Mouse (Mus musculus): ENCODE measurements around the gene Dglucy. TPM values are rescaled to one million over a fixed set of nuclear protein-coding genes. Genes with fewer than 3 reads are reported as not detected.

The Dglucy gene
- polyA plus RNA-seq, 1 experiment from 2014 or later: 0.57 TPM

DNA sequence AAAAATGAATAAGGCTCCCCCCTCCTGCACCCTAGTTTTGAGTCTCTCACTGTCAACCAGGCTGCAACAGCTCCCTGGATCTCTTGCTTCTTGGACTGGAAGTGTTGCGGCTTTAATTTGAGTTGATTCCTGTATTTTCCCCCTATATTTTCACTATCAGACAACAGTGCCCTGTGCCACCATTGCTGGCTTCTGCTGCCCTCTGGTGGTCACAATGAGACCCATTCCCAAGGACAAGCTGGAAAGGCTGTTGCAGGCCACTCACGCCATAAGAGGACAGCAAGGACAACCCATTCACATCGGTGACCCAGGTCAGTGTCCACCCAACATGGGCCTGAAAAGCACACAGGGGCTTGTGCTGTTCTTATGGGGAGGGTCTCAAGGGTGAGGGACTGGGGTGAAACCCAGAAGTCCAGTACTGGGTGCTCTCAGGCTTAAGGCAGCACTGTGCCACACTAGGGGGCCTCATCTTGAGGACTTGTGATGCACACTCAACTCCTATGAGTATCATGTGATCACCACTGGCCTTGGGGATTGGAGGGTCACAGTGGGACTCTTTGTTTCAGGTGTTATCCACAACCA is 62.4 kb downstream of the Dglucy start:
- Histone ChIP-seq H3K27ac (ENCODE audit: low read depth, low read length) (no peak overlapping the region), H3K9ac (ENCODE audit: low read depth, low read length) (no peak overlapping the region), H3K9me3 (ENCODE audit: control insufficient read depth, low read length) (no peaks in the 10 kb centered on the region), H3K27me3 (ENCODE audit: control insufficient read depth, insufficient read depth, low read length) (no peaks in the 10 kb centered on the region), H3K4me1 (replicated peaks; ENCODE audit: control insufficient read depth, insufficient read depth, low read length) (no peaks in the 10 kb centered on the region), H3K36me3 (ENCODE audit: control insufficient read depth, insufficient read depth, low read length) (no peaks in the 10 kb centered on the region), H3K4me2 (replicated peaks; ENCODE audit: low read depth, low read length) (no peak overlapping the region), H3K4me3 (ENCODE audit: low read depth, low read length) (no peak overlapping the region)
- DNase-seq (ENCODE audit: low spot score) (peak; percentile 89), ATAC-seq (ENCODE audit: low FRiP score) (peak; percentile 64)
- 33% methylated on average over 3 of the region's 3 CpGs for WGBS

DNA sequence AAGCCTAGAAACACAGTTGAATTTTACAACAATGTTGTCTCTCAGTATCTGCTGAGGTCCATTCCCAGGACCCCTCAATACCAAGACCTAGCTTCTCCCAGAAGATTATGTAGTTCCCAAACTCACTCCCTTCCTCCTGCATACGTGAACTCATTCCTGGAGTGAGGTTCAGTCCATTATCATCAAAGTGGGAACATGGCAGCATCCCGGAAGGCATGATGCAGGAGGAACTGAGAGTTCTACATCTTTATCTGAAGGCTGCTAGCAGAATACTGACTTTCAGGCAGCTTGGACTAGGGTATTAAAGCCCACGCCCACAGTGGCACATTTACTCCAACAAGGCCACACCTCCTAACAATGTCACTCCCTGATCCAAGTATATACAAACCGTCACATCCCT is 64.3 kb downstream of the Dglucy start:
- DNase-seq (ENCODE audit: low spot score) (no peak), ATAC-seq (ENCODE audit: low FRiP score) (no peak)
- no peak overlapping the region for H3K4me3 ChIP-seq (ENCODE audit: low read depth, low read length)
- no peaks in the 10 kb centered on the region for H3K27me3 ChIP-seq (ENCODE audit: control insufficient read depth, insufficient read depth, low read length)
- no peaks in the 10 kb centered on the region for H3K9me3 ChIP-seq (ENCODE audit: control insufficient read depth, low read length)
- H3K4me1 ChIP-seq (replicated peaks; ENCODE audit: control insufficient read depth, insufficient read depth, low read length): no peaks in the 10 kb centered on the region
- no peak overlapping the region for H3K4me2 ChIP-seq (replicated peaks; ENCODE audit: low read depth, low read length)
- 81% methylated on average over 4 of the region's 4 CpGs for WGBS
- H3K27ac ChIP-seq (ENCODE audit: low read depth, low read length): no peak overlapping the region
- no peaks in the 10 kb centered on the region for H3K36me3 ChIP-seq (ENCODE audit: control insufficient read depth, insufficient read depth, low read length)
- H3K9ac ChIP-seq (ENCODE audit: low read depth, low read length): no peak overlapping the region

DNA sequence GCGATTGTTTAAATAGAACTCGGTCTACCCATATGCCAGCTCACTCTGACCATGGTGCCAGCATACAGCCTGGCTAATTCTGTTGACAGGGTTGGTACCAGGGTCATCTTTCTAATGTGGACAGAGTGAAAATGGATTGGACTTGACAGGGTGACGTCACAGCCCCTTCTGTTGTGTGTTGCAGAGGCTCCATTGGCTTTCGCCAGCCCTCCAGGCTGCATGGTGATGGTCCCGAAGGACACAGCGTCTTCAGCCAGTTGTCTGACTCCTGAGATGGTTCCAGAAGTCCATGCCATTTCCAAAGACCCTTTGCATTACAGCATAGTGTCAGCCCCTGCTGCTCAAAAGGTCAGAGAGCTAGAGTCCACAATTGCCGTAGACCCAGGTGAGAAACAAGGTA is 65.7 kb downstream of the Dglucy start:
- Histone ChIP-seq H3K27me3 (ENCODE audit: control insufficient read depth, insufficient read depth, low read length) (no peaks in the 10 kb centered on the region), H3K36me3 (ENCODE audit: control insufficient read depth, insufficient read depth, low read length) (no peaks in the 10 kb centered on the region), H3K4me1 (replicated peaks; ENCODE audit: control insufficient read depth, insufficient read depth, low read length) (no peaks in the 10 kb centered on the region), H3K4me3 (ENCODE audit: low read depth, low read length) (no peak overlapping the region), H3K4me2 (replicated peaks; ENCODE audit: low read depth, low read length) (no peak overlapping the region), H3K9me3 (ENCODE audit: control insufficient read depth, low read length) (no peaks in the 10 kb centered on the region), H3K9ac (ENCODE audit: low read depth, low read length) (no peak overlapping the region), H3K27ac (ENCODE audit: low read depth, low read length) (no peak overlapping the region)
- ATAC-seq (ENCODE audit: low FRiP score) (no peak), DNase-seq (ENCODE audit: low spot score) (no peak)
- WGBS: 89% methylated on average over 7 of the region's 7 CpGs

DNA sequence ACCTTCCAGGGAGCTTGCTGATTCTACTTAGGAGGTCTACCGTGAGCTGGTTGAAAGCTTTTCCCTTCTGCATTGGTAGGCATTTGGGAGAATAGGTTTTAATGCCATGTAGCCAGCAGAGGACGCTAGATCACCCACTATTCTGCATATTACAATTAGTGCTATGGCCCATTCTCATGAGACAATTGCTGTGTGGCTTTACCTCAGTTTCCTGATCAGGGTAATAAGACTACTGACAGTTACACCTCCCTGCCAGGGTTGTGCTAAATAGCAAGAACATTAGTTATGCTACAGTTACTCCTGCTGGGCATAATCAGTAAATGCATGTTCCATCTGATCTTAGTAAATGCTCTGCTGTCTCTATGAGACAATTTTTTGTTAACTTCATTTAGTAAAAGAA is 67.0 kb downstream of the Dglucy start:
- Histone ChIP-seq H3K9ac (ENCODE audit: low read depth, low read length) (no peak overlapping the region), H3K4me3 (ENCODE audit: low read depth, low read length) (no peak overlapping the region)
- 24% methylated on average over 2 of the region's 2 CpGs for WGBS

DNA sequence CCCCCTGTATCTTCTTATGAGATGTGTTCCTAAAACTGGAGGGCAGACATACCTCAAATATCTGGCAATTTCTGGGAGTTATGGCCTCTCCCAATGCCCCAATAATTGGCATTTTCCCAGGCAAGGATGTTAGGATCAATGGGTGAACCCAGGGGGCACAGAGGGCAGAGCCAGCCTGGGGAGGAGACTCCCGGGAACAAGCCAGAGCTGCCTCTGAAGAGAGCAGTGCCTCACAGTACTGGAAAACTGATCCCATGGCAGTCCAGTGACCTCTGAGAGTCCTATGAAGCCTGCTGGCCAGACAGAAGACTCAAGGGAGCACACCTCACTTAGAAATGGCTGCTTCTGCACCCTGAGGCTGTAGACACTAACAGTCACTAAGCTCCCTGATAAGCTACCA is 67.7 kb downstream of the Dglucy start:
- ATAC-seq (ENCODE audit: low FRiP score) (no peak), DNase-seq (ENCODE audit: low spot score) (no peak)
- no peak overlapping the region for H3K4me2 ChIP-seq (replicated peaks; ENCODE audit: low read depth, low read length)
- no peaks in the 10 kb centered on the region for H3K36me3 ChIP-seq (ENCODE audit: control insufficient read depth, insufficient read depth, low read length)
- H3K4me3 ChIP-seq (ENCODE audit: low read depth, low read length): no peak overlapping the region
- H3K27me3 ChIP-seq (ENCODE audit: control insufficient read depth, insufficient read depth, low read length): 0 out of 2 replicates have a peak, but pooled peaks cover 2% of the 10 kb centered on the region
- H3K9me3 ChIP-seq (ENCODE audit: control insufficient read depth, low read length): no peaks in the 10 kb centered on the region
- no peaks in the 10 kb centered on the region for H3K4me1 ChIP-seq (replicated peaks; ENCODE audit: control insufficient read depth, insufficient read depth, low read length)
- H3K27ac ChIP-seq (ENCODE audit: low read depth, low read length): no peak overlapping the region
- H3K9ac ChIP-seq (ENCODE audit: low read depth, low read length): no peak overlapping the region
- 39% methylated on average over 1 of the region's 1 CpGs for WGBS

More for the DNA sequence above, 67.0 kb downstream of the Dglucy start:
- Histone ChIP-seq H3K4me1 (replicated peaks; ENCODE audit: control insufficient read depth, insufficient read depth, low read length) (no peaks in the 10 kb centered on the region), H3K27ac (ENCODE audit: low read depth, low read length) (no peak overlapping the region), H3K36me3 (ENCODE audit: control insufficient read depth, insufficient read depth, low read length) (no peaks in the 10 kb centered on the region), H3K27me3 (ENCODE audit: control insufficient read depth, insufficient read depth, low read length) (0 out of 2 replicates have a peak, but pooled peaks cover 2% of the 10 kb centered on the region), H3K4me2 (replicated peaks; ENCODE audit: low read depth, low read length) (no peak overlapping the region), H3K9me3 (ENCODE audit: control insufficient read depth, low read length) (no peaks in the 10 kb centered on the region)
- no peak for DNase-seq (ENCODE audit: low spot score)
- ATAC-seq (ENCODE audit: low FRiP score): no peak

DNA sequence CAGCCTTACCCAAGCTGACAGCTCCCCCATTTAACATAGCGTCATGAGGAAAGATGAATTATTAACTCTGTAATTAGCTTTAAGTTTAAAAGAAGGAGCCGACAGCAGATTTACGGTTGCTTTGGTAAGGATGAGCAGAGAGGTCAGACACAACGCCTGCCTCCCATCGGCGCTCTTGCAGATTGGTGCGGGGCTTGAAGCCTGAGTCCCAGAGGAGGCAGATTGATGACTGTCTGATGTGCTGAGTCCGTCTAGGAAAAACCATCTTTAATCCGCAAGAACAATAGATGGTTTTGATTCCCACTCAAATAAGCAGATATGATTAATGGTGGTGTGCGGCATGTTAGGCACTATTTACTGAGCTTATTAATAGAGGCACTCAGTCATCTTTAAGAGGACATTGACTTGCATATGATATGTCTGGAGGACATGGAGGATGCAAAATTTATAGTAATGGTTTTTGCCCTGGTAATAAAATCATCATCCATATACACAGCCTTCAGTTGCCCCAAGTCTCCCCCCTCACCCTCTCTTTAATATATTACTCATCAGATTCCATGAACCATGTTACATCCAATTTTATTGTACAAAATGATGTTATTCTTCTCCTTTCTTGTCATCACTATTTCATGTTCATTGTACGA is 68.7 kb downstream of the Dglucy start:
- no peak overlapping the region for H3K4me2 ChIP-seq (replicated peaks; ENCODE audit: low read depth, low read length)
- no peak overlapping the region for H3K4me3 ChIP-seq (ENCODE audit: low read depth, low read length)
- no peak overlapping the region for H3K27ac ChIP-seq (ENCODE audit: low read depth, low read length)
- no peaks in the 10 kb centered on the region for H3K9me3 ChIP-seq (ENCODE audit: control insufficient read depth, low read length)
- H3K27me3 ChIP-seq (ENCODE audit: control insufficient read depth, insufficient read depth, low read length): 0 out of 2 replicates have a peak, but pooled peaks cover 2% of the 10 kb centered on the region
- no peaks in the 10 kb centered on the region for H3K4me1 ChIP-seq (replicated peaks; ENCODE audit: control insufficient read depth, insufficient read depth, low read length)
- no peaks in the 10 kb centered on the region for H3K36me3 ChIP-seq (ENCODE audit: control insufficient read depth, insufficient read depth, low read length)
- DNase-seq (ENCODE audit: low spot score) (peak; percentile 29), ATAC-seq (ENCODE audit: low FRiP score) (peak; percentile 63)
- WGBS: 71% methylated on average over 11 of the region's 11 CpGs
- no peak overlapping the region for H3K9ac ChIP-seq (ENCODE audit: low read depth, low read length)

DNA sequence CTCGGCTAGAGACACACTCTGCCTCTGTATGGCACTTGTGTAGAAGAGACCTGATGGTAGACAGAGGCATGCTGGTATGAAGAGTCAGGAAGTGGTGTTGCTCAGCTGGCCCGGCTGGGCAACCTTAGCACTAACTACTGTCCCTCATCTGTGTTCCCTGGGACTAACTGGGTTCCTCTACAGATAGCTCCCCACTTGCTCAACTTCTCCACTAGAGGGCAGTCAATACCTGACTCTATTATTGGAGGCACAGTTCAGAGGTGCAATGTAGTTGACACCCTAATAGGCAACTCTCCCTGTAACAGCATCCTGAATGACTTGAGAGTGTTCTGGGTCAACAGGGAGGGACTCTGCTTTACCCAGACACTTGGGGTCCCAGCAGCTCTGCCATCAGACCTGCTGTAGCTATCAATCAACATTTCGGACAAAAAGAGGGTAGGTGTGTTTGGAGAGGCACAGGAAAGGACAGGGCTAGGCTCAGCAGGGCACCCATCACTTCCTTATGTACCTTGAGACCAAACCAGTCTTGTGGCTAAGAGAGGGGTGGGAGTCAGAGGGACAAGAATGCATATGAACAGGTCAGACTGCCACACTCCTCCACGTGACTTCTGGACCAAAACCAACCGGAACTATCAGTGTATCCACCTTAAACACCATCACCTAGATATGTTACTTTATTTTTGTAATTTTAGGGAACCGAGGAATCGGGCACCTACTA is 70.7 kb downstream of the Dglucy start:
- no peaks in the 10 kb centered on the region for H3K4me1 ChIP-seq (replicated peaks; ENCODE audit: control insufficient read depth, insufficient read depth, low read length)
- H3K9ac ChIP-seq (ENCODE audit: low read depth, low read length): no peak overlapping the region
- H3K9me3 ChIP-seq (ENCODE audit: control insufficient read depth, low read length): no peaks in the 10 kb centered on the region
- 81% methylated on average over 7 of the region's 7 CpGs for WGBS
- no peak overlapping the region for H3K4me3 ChIP-seq (ENCODE audit: low read depth, low read length)
- no peak overlapping the region for H3K4me2 ChIP-seq (replicated peaks; ENCODE audit: low read depth, low read length)
- H3K36me3 ChIP-seq (ENCODE audit: control insufficient read depth, insufficient read depth, low read length): no peaks in the 10 kb centered on the region
- ATAC-seq (ENCODE audit: low FRiP score): peak; percentile 74
- peak; percentile 59 for DNase-seq (ENCODE audit: low spot score)
- H3K27ac ChIP-seq (ENCODE audit: low read depth, low read length): no peak overlapping the region
- 0 out of 2 replicates have a peak, but pooled peaks cover 2% of the 10 kb centered on the region for H3K27me3 ChIP-seq (ENCODE audit: control insufficient read depth, insufficient read depth, low read length)

DNA sequence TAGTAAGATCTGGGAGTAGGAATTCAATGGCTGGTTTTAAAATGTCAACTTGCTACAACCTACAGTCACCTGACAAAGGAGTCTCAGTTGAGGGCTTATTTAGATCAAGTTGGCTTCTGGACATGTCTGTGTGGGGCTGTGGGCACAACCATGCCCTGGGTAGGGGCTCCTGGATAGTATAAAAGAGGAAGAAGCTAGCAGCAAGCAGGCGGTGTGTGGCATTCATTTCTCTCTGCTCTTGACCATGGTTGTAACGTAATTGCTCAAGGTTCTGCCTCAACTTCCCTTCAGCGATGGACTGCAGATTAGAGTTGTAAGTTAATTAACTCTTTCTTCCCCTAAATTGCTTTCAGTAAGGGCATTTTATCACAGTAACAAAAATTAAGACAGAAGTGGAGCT is 73.5 kb downstream of the Dglucy start:
- no peak overlapping the region for H3K4me3 ChIP-seq (ENCODE audit: low read depth, low read length)
- no peak for ATAC-seq (ENCODE audit: low FRiP score)
- no peaks in the 10 kb centered on the region for H3K9me3 ChIP-seq (ENCODE audit: control insufficient read depth, low read length)
- H3K36me3 ChIP-seq (ENCODE audit: control insufficient read depth, insufficient read depth, low read length): no peaks in the 10 kb centered on the region
- DNase-seq (ENCODE audit: low spot score): no peak
- no peak overlapping the region for H3K9ac ChIP-seq (ENCODE audit: low read depth, low read length)
- no peaks in the 10 kb centered on the region for H3K4me1 ChIP-seq (replicated peaks; ENCODE audit: control insufficient read depth, insufficient read depth, low read length)
- 86% methylated on average over 3 of the region's 3 CpGs for WGBS
- no peak overlapping the region for H3K27ac ChIP-seq (ENCODE audit: low read depth, low read length)
- H3K27me3 ChIP-seq (ENCODE audit: control insufficient read depth, insufficient read depth, low read length): 0 out of 2 replicates have a peak, but pooled peaks cover 2% of the 10 kb centered on the region
- H3K4me2 ChIP-seq (replicated peaks; ENCODE audit: low read depth, low read length): no peak overlapping the region

Measured in hindbrain, embryonic 11.5 days (tissue).